Mouse (Mus musculus) G1E (cell line): ENCODE data around the gene Ssrp1.

ENCODE experiments used
- CTCF ChIP-seq: IDR thresholded peaks from 2 replicates; pipeline ENCODE4 v1.5.1; 2012; ENCODE audit warnings: low read depth, low read length, inconsistent platforms, mixed read lengths
- GATA1 ChIP-seq: IDR thresholded peaks from 2 replicates; pipeline ENCODE4 v1.6.1; 2012; ENCODE audit warnings: borderline replicate concordance, low read length, inconsistent platforms, mixed read lengths

DNA sequence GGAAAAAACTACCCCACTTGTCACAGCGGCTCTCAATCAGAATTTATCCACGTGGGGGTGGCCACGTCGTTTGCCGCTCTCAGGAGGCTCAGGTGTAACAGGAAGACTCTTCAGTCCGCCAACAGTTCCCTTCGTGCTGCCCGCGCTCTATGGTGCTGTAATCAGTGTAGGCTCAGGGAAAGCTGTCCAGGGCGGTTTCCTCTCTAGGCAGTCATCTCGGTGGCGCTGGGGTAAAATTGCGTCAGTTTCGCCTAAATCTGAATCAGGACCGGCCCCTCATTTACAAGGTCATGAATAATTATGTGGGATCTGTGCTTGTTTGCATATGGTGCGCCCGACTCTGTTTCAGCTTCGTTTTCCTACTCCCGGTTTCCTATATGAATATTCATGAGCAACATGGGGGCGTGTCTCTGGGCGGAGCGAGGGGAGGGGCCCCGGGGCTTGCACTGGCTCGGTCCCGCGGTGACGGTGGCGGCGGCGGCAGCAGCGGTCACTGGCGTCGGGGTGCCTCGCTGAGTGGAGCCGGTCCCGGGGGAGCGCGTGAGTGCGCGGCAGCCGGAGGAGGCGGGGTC lies 10.6 kb downstream of the Ssrp1 start, which contains the start of gene Tnks1bp1:
- TF ChIP-seq CTCF (no peak), GATA1 (no peak)
